Comparison of ENCODE assay signal across 16 mouse cellular contexts in the genomic region with DNA sequence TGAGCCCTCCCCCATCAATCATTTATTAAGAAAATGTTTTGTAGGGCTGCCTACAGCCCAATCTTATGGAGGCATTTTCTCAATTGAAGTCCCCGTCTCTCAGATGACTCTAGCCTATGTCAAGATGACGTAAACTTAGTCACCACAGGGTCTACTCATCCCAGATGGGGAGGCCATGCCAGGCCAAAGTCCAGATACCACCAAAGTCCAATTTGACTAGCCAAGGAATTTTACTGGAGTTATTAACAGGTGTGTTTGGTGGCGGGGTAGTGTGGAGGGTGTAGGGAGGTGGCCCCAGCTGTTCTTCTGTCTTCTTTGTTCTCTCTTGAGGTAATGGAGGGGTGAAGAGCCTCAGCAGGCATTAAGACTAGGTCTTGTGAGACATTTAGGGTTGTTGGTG. TPM values are rescaled to one million over a fixed set of nuclear protein-coding genes. Genes with fewer than 3 reads are reported as not detected.
"Had no signal": no experiment of that assay in that cellular context is flagged by ENCODE, and none has a peak within 500 bp of the region (broad histone marks: within the 10 kb centered on the region; RNA-seq: fewer than 3 reads in every experiment).

No protein-coding gene starts in this region.

- H3K4me1 ChIP-seq: hindbrain, embryonic 15.5 days; lung, embryonic 15.5 days; midbrain, embryonic 13.5 days; neural tube, embryonic 15.5 days had no signal

- DNase-seq: kidney, adult 18-20 months; kidney, postnatal 25 days; lung, postnatal 36 days; spleen, adult 18-20 months; thymus, adult 18-20 months; thymus, postnatal 14 days had no signal

- H3K27ac ChIP-seq: hindbrain, embryonic 15.5 days; left cerebral cortex, adult 2 months; lung, embryonic 15.5 days; midbrain, embryonic 13.5 days; neural tube, embryonic 15.5 days had no signal

- H3K27me3 ChIP-seq: hindbrain, embryonic 15.5 days; lung, embryonic 15.5 days; midbrain, embryonic 13.5 days; neural tube, embryonic 15.5 days had no signal

- H3K4me2 ChIP-seq: hindbrain, embryonic 15.5 days; lung, embryonic 15.5 days; midbrain, embryonic 13.5 days; neural tube, embryonic 15.5 days had no signal

- H3K9ac ChIP-seq: hindbrain, embryonic 15.5 days; lung, embryonic 15.5 days; midbrain, embryonic 13.5 days; neural tube, embryonic 15.5 days had no signal

- ATAC-seq: midbrain, embryonic 13.5 days had no signal

- H3K4me3 ChIP-seq: hindbrain, embryonic 15.5 days; left cerebral cortex, adult 2 months; lung, embryonic 15.5 days; midbrain, embryonic 13.5 days; myocyte; neural tube, embryonic 15.5 days had no signal

- H3K9me3 ChIP-seq: hindbrain, embryonic 15.5 days; lung, embryonic 15.5 days; midbrain, embryonic 13.5 days; neural tube, embryonic 15.5 days had no signal

RNA-seq across cellular contexts. Expression of a gene that starts 4.2 kb away (rescaled TPM):
- total RNA-seq: layer of hippocampus, postnatal 25 days; left cerebral cortex, adult 2 months; left cerebral cortex, postnatal 14 days; megakaryocyte-erythroid progenitor cell, adult 5-6 weeks had no signal
- polyA plus RNA-seq: liver, adult 2 months had no signal

RNA-seq across cellular contexts. Expression of a gene that starts 34.6 kb away (rescaled TPM):
- total RNA-seq: liver, adult 2 months; megakaryocyte-erythroid progenitor cell, adult 5-6 weeks had no signal
- polyA plus RNA-seq: liver, adult 2 months had no signal
